Mouse (Mus musculus) thymus, postnatal 10 days (tissue): ENCODE data around the gene Brip1.

Source experiments
- DNase-seq, 2 experiments: peaks; one replicate each; pipeline ENCODE4 v3.0.0; 2021; ENCODE audit warnings: low spot score in 2 of 2

Gene Brip1

DNA sequence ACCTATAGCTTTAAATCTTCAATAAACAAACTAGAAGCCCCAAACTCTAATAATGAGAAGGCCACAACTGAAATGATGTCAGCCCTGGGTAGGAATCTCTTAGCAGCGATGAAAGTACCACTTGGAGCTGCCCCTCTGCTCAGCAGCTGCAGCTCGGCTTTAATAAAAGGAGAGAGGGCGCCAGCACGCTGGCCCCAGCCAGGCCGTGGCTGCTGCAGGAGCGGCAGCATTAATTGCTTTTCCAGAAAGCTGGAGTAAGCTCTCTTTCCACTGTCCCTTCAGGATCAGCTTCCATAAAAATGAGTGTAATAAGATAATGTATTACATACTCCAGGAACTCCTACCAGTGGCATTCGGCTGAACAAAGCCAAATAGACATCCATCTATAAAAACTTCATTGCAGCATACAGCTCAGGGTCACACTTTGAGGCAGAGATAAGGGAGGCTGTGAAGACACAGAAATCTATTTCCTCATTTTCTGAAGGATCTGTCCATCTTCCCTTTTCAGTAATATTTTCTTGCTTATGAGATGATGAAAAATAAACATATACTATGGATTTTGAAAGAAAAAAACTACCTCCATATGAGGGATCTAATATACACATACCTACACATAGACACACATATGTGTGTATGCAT lies 174.3 kb downstream of the Brip1 start:
- no peak for DNase-seq

GRCm38 (mm10) chr11:86022439-86022838 lies 178.6 kb downstream of the Brip1 start:
- no peak for DNase-seq

- DNase-seq, result no peak
These were observed 181.0 kb downstream of the Brip1 start for GRCm38 (mm10) chr11:86020033-86020432.

GRCm38 (mm10) chr11:86016242-86016641 lies 184.8 kb downstream of the Brip1 start:
- no peak for DNase-seq

DNA sequence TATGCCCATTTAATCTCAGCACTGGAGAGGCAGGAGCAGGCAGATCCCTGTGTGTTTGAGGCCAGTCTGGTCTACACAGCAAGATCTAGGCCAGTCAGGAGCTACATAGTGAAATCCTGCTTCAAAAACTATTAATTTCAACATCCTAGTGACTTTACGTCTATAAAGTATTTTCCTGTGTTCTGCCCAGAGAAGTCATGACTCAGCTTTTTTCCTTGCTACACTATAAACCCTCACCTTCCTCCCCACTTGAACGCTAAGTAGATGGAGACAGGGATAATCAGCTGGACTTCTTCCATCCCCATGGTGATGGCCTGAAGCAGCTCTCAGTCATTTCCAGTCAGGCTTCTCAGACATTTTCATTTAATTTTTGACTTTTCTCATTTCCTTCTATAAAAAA lies 187.9 kb downstream of the Brip1 start:
- no peak for DNase-seq

DNA sequence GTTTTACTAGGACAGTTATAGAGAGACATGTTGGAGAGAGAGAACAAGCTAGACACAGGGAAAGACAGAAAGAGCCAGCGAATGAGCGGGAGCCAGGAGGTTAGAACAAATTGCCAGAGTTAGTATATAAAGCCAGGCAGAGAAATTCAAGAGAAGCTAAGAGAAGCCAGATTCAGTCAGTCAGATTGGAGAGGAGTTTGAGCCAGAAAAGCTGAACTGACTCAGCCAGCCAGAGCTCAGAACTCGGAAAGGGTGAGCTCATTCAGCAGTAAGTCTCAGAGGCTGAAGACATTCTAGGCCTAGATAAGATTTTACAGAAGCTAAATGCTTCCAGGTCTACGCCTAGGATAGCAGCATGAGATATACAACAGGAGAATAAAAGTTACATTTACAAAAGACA lies 190.5 kb downstream of the Brip1 start:
- DNase-seq, result no peak

- no peak for DNase-seq
These were observed 192.6 kb downstream of the Brip1 start for GRCm38 (mm10) chr11:86008211-86008905.
